Mouse (Mus musculus) ES-E14 (cell line): ENCODE data around the gene Dusp5. TPM values are rescaled to one million over a fixed set of nuclear protein-coding genes. Genes with fewer than 3 reads are reported as not detected.

Experiments used
- DNase-seq: peaks from one replicate; pipeline ENCODE4 v3.0.0-alpha.2; 2013; ENCODE audit warnings: low read depth, low spot score
- H3K27ac ChIP-seq: 2 replicates; pipeline ENCODE4 v1.5.1; 2012; ENCODE audit warnings: low read depth, mild to moderate bottlenecking, low read length, moderate library complexity, mixed read lengths; ENCODE audit not compliant: poor library complexity, insufficient read depth, severe bottlenecking
- H3K36me3 ChIP-seq: 2 replicates; pipeline ENCODE4 v1.6.1; 2012; ENCODE audit warnings: mild to moderate bottlenecking, low read length, moderate library complexity, mixed read lengths; ENCODE audit not compliant: control insufficient read depth, poor library complexity, insufficient read depth, severe bottlenecking
- H3K4me1 ChIP-seq, 2 experiments: fragments of 150-350 bp in 1 of 2; sonication (generic) in 1 of 2; 2 replicates each; pipeline ENCODE4 v1.6.1; 2012; ENCODE audit warnings: low read length in 2 of 2, mild to moderate bottlenecking in 1 of 2, mixed read lengths in 1 of 2; ENCODE audit not compliant: control insufficient read depth in 2 of 2, insufficient read depth in 2 of 2, poor library complexity in 1 of 2
- H3K4me3 ChIP-seq, 2 experiments: fragments of 150-350 bp in 1 of 2; sonication (generic) in 1 of 2; 2 replicates each; pipeline ENCODE4 v1.5.1; 2012; ENCODE audit warnings: low read length in 2 of 2, low read depth in 1 of 2, mild to moderate bottlenecking in 1 of 2, mixed read lengths in 1 of 2; ENCODE audit not compliant: insufficient read depth in 1 of 2, poor library complexity in 1 of 2, severe bottlenecking in 1 of 2
- H3K9ac ChIP-seq: 2 replicates; pipeline ENCODE4 v1.6.1; 2012; ENCODE audit warnings: low read depth, mild to moderate bottlenecking, low read length, mixed read lengths; ENCODE audit not compliant: poor library complexity, insufficient read depth, severe bottlenecking
- H3K9me3 ChIP-seq: fragments of 150-350 bp; sonication (generic); 2 replicates; pipeline ENCODE4 v1.6.1; 2012; ENCODE audit warnings: low read depth, mild to moderate bottlenecking, low read length; ENCODE audit not compliant: control insufficient read depth, insufficient read depth
- CHD2 ChIP-seq: IDR thresholded peaks from 2 replicates; pipeline ENCODE4 v1.6.1; 2014; ENCODE audit warnings: mild to moderate bottlenecking, low read depth, low read length, inconsistent platforms
- HCFC1 ChIP-seq: IDR thresholded peaks from 2 replicates; pipeline ENCODE4 v1.6.1; 2012; ENCODE audit warnings: low read length, inconsistent platforms, borderline replicate concordance; ENCODE audit not compliant: insufficient read depth
- MAFK ChIP-seq: IDR thresholded peaks from 2 replicates; pipeline ENCODE4 v1.6.1; 2014; ENCODE audit warnings: mild to moderate bottlenecking, low read depth, low read length, inconsistent platforms; ENCODE audit not compliant: insufficient read depth
- ZC3H11A ChIP-seq: IDR thresholded peaks from 2 replicates; pipeline ENCODE4 v1.6.1; 2012; ENCODE audit warnings: low read depth, mild to moderate bottlenecking, inconsistent platforms, low read length, borderline replicate concordance
- ZNF384 ChIP-seq: IDR thresholded peaks from 2 replicates; pipeline ENCODE4 v1.6.1; 2012; ENCODE audit warnings: low read depth, low read length, inconsistent platforms
- in situ Hi-C, 2 experiments: fragments of 600-800 bp; cut with MboI; formaldehyde crosslinking; loops; one replicate each; pipeline ENCODE4 v1.15.1; 2025; ENCODE audit warnings: low sequenced_read_pairs in 2 of 2, inconsistent platforms in 1 of 2; ENCODE audit not compliant: unreplicated experiment in 2 of 2
- total RNA-seq: library from RNA; depleted of rRNA; stranded (reverse); fragments of 300-350 nt; gene quantifications from 2 replicates; pipeline ENCODE4 v1.2.3, GENCODE M21; 2012

The Dusp5 gene
- total RNA-seq, 1 experiment, result 24.1 TPM

DNA sequence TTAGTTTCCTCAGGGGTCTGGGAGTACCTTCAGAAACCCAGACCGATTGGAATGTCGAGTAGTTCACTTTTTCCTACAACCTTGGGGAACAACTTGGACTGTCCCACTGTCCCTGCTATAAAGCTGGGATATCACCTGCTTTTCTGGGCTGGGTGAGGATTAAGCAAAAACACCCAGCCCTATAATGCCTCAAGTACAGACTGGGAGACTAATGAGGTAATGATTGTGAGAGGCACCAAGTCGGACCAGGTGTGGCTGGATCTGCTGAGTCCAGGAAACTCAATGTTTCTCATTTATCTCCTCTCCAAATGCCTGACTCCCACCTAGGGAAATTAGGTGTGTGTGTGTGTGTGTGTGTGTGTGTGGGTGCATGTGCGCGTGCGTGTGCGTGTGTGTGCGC, 44.9 kb upstream of the Dusp5 start:
- no peak for DNase-seq
- TF ChIP-seq MAFK, result no peak
- TF ChIP-seq CHD2, result no peak
- TF ChIP-seq ZC3H11A, result no peak
- no peak for TF ChIP-seq HCFC1
- TF ChIP-seq ZNF384, result no peak
- Histone ChIP-seq H3K9ac (no peak overlapping the region), H3K27ac (no peak overlapping the region), H3K4me3 (no peak overlapping the region), H3K9me3 (peaks cover 2% of the 10 kb centered on the region; the same call in 1 of the 2 replicates), H3K4me1 (peaks cover 0 to 3% of the 10 kb centered on the region in 2 experiments; a peak in 1 of 4 replicates), H3K36me3 (no peaks in the 10 kb centered on the region)
- in situ Hi-C loops, result no loop called here

- in situ Hi-C loops, result no loop called here
- no peak for TF ChIP-seq ZC3H11A
- no peak for TF ChIP-seq MAFK
- TF ChIP-seq CHD2, result no peak
- no peak for TF ChIP-seq ZNF384
- TF ChIP-seq HCFC1, result no peak
- no peak overlapping the region for H3K27ac ChIP-seq
- peaks cover 0 to 3% of the 10 kb centered on the region in 2 experiments; a peak in 1 of 4 replicates for H3K4me1 ChIP-seq
- DNase-seq, result no peak
- H3K9me3 ChIP-seq, result peaks cover 3% of the 10 kb centered on the region
- H3K36me3 ChIP-seq, result no peaks in the 10 kb centered on the region
- no peak overlapping the region for H3K9ac ChIP-seq
- H3K4me3 ChIP-seq, result no peak overlapping the region
Observed at GRCm38 (mm10) chr19:53484918-53485317, 44.0 kb upstream of the Dusp5 start.

DNA sequence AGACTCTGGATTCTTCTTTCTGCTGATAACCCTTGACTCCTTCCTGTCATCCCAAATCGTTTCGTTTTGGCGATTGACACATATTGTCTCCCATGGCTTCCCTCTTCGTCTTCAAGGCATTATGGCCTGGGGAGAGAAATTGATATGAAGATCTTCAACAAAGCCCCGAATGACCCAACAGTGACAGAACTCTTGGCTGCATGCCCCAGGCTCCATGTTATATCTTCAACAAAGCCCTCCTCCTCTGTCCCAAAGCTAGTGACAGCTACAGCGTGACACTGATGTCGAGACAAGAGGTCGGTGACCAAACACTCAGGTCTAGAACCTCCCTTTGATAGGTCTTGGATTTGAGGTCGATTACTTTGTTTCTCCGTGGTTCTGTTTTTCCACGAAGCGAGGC, 39.7 kb upstream of the Dusp5 start:
- Histone ChIP-seq H3K27ac (no peak overlapping the region), H3K4me1 (no peaks in the 10 kb centered on the region), H3K9ac (no peak overlapping the region), H3K9me3 (peaks cover 3% of the 10 kb centered on the region), H3K4me3 (no peak overlapping the region), H3K36me3 (no peaks in the 10 kb centered on the region)
- no peak for TF ChIP-seq ZNF384
- TF ChIP-seq ZC3H11A, result no peak
- no peak for TF ChIP-seq MAFK
- no peak for TF ChIP-seq HCFC1
- no peak for TF ChIP-seq CHD2
- DNase-seq, result no peak
- in situ Hi-C loops, result no loop called here

GRCm38 (mm10) chr19:53489910-53490309, 39.0 kb upstream of the Dusp5 start:
- no peak overlapping the region for H3K9ac ChIP-seq
- H3K9me3 ChIP-seq, result peaks cover 3% of the 10 kb centered on the region
- H3K27ac ChIP-seq, result no peak overlapping the region
- no peaks in the 10 kb centered on the region for H3K36me3 ChIP-seq
- no peaks in the 10 kb centered on the region for H3K4me1 ChIP-seq
- TF ChIP-seq ZC3H11A, result no peak
- no peak for TF ChIP-seq ZNF384
- TF ChIP-seq HCFC1, result no peak
- TF ChIP-seq CHD2, result no peak
- no peak for TF ChIP-seq MAFK
- H3K4me3 ChIP-seq, result no peak overlapping the region
- DNase-seq, result no peak
- in situ Hi-C loops, result no loop called here

DNA sequence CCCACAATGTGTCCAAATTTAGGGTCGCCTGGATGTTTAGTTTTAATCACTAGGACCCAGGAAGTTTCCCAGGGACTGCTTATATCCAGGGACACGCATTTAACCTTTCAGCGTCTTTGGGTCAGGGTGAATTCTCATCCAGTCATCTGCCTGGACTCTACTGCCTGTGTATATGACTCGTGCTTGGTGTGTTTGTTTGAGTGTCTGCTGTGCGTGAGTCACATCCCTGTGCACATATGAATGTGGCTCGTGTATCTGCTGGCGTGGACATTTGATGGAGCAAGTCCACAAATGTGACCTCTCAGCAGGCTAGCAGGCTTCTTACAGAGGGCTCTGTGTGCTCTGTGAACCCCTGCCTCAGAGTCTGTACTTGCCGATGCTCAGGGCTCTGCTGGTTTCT, 38.0 kb upstream of the Dusp5 start:
- no peaks in the 10 kb centered on the region for H3K4me1 ChIP-seq
- no peaks in the 10 kb centered on the region for H3K36me3 ChIP-seq
- no peak for TF ChIP-seq ZNF384
- no peak for TF ChIP-seq ZC3H11A
- TF ChIP-seq HCFC1, result no peak
- TF ChIP-seq CHD2, result no peak
- TF ChIP-seq MAFK, result no peak
- no peak for DNase-seq
- H3K27ac ChIP-seq, result no peak overlapping the region
- peaks cover 3% of the 10 kb centered on the region for H3K9me3 ChIP-seq
- H3K4me3 ChIP-seq, result no peak overlapping the region
- in situ Hi-C loops, result no loop called here
- no peak overlapping the region for H3K9ac ChIP-seq
